10 mouse cellular contexts compared by ENCODE assay signal in the genomic region with DNA sequence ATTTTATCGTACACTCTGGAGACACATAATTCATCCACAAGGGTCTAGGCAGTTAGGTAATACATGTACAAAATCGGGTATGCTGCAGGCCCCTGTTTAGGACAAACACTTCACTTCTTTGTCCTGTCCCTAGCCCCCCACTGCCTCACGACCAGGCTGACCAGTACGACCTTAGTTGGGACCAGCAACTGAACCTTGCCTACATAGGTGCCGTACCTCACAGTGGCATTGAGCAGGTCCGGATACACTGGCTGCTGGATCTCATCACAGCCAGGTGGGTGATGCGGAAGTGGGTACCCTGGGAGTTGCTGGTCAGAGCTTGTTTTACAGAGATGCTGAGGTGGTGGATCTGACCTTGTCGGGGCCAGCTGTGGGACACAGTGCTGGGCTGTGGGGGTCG. TPM values are rescaled to one million over a fixed set of nuclear protein-coding genes. Genes with fewer than 3 reads are reported as not detected.
A peak's percentile ranks its signal among the peaks of the same experiment; 100 is the strongest.
DNase-seq lines count a peak whose midpoint lies in the region; ATAC-seq and TF ChIP-seq lines count a peak whose summit lies in the region.
"Had no signal": no experiment of that assay in that cellular context is flagged by ENCODE, and none has a peak within 500 bp of the region (broad histone marks: within the 10 kb centered on the region; RNA-seq: fewer than 3 reads in every experiment).

No protein-coding gene starts in this region.

- TF ChIP-seq CTCF in layer of hippocampus, adult 2 months (conservative IDR thresholded peaks at IDR 0.05), result no peak

- H3K27me3 ChIP-seq in embryonic facial prominence, embryonic 15.5 days, result no peaks in the 10 kb centered on the region
- no peaks in the 10 kb centered on the region for H3K27me3 ChIP-seq in kidney, embryonic 16.5 days (ENCODE audit: insufficient read depth, low read length)
- no peaks in the 10 kb centered on the region for H3K27me3 ChIP-seq in neural tube, embryonic 14.5 days (ENCODE audit: control insufficient read depth, insufficient read depth, low read length)

- H3K27ac ChIP-seq in layer of hippocampus, adult 2 months, result peak overlapping the region; percentile 99
- H3K27ac ChIP-seq in embryonic facial prominence, embryonic 15.5 days (replicated peaks), result peak overlapping the region; percentile 94; the same call in 1 of the 2 replicates
- H3K27ac ChIP-seq in kidney, embryonic 16.5 days (ENCODE audit: low read length), result no peak overlapping the region; the same call in 1 of the 2 replicates
- no peak overlapping the region; the same call in 1 of the 2 replicates for H3K27ac ChIP-seq in neural tube, embryonic 14.5 days (ENCODE audit: low read depth, low read length)

- peak overlapping the region; percentile 74 for H3K4me3 ChIP-seq in layer of hippocampus, adult 2 months
- H3K4me3 ChIP-seq in embryonic facial prominence, embryonic 15.5 days (replicated peaks), result peak overlapping the region; percentile 57
- H3K4me3 ChIP-seq in kidney, embryonic 16.5 days (ENCODE audit: low read length), result peak overlapping the region; percentile 56; the same call in 1 of the 2 replicates
- no peak overlapping the region; the same call in 1 of the 2 replicates for H3K4me3 ChIP-seq in neural tube, embryonic 14.5 days (ENCODE audit: low read depth, low read length)

- H3K9ac ChIP-seq in embryonic facial prominence, embryonic 15.5 days, result peak overlapping the region; percentile 70; the same call in 1 of the 2 replicates
- H3K9ac ChIP-seq in kidney, embryonic 16.5 days (replicated peaks; ENCODE audit: low read length), result peak overlapping the region; percentile 81
- H3K9ac ChIP-seq in neural tube, embryonic 14.5 days (replicated peaks; ENCODE audit: low read depth, low read length), result no peak overlapping the region; the same call in 1 of the 2 replicates

- WGBS in embryonic facial prominence, embryonic 15.5 days, result 75% methylated on average over 9 of the region's 9 CpGs
- WGBS in kidney, embryonic 16.5 days, result 76% methylated on average over 9 of the region's 9 CpGs
- 74% methylated on average over 9 of the region's 9 CpGs for WGBS in neural tube, embryonic 14.5 days

- H3K36me3 ChIP-seq in embryonic facial prominence, embryonic 15.5 days, result peaks cover 17% of the 10 kb centered on the region
- H3K36me3 ChIP-seq in kidney, embryonic 16.5 days (ENCODE audit: insufficient read depth, low read length), result peaks cover 10% of the 10 kb centered on the region; the same call in 1 of the 2 replicates
- no peaks in the 10 kb centered on the region; the same call in 1 of the 2 replicates for H3K36me3 ChIP-seq in neural tube, embryonic 14.5 days (ENCODE audit: control insufficient read depth, insufficient read depth, low read length)

- DNase-seq in layer of hippocampus, adult 2 months (ENCODE audit: low spot score in 2 of 2), result no peak
- no peak for DNase-seq in layer of hippocampus, postnatal 25 days (ENCODE audit: extremely low spot score in 1 of 2, low spot score in 1 of 2)
- DNase-seq in adipocyte (ENCODE audit: low spot score), result no peak
- no peak for DNase-seq in layer of hippocampus, postnatal 36 days
- DNase-seq in cerebellum, adult 11-12 months, result no peak
- DNase-seq: gastrocnemius, postnatal 10 days; retina, postnatal 1 day had no signal

- ATAC-seq in embryonic facial prominence, embryonic 15.5 days (ENCODE audit: insufficient number of reproducible peaks, low FRiP score, low TSS enrichment, low read depth), result no peak
- ATAC-seq in kidney, embryonic 16.5 days (ENCODE audit: low FRiP score, low TSS enrichment), result 0 out of 2 replicates have a peak, but pooled peaks have one; percentile 16
- ATAC-seq in neural tube, embryonic 14.5 days (ENCODE audit: low read depth), result peak; percentile 2; the same call in 1 of the 2 replicates

- peak overlapping the region; percentile 62 for H3K4me2 ChIP-seq in embryonic facial prominence, embryonic 15.5 days (replicated peaks)
- peak overlapping the region; percentile 72 for H3K4me2 ChIP-seq in kidney, embryonic 16.5 days (replicated peaks; ENCODE audit: low read depth, low read length)
- H3K4me2 ChIP-seq in neural tube, embryonic 14.5 days (ENCODE audit: low read depth, low read length), result peak overlapping the region; percentile 74; the same call in 1 of the 2 replicates

- peaks cover 16% of the 10 kb centered on the region for H3K4me1 ChIP-seq in embryonic facial prominence, embryonic 15.5 days
- H3K4me1 ChIP-seq in kidney, embryonic 16.5 days (ENCODE audit: insufficient read depth, low read length), result peaks cover 15% of the 10 kb centered on the region
- H3K4me1 ChIP-seq in neural tube, embryonic 14.5 days (ENCODE audit: control insufficient read depth, insufficient read depth, low read length), result peaks cover 13% of the 10 kb centered on the region

- no peaks in the 10 kb centered on the region for H3K9me3 ChIP-seq in embryonic facial prominence, embryonic 15.5 days (replicated peaks)
- no peaks in the 10 kb centered on the region for H3K9me3 ChIP-seq in kidney, embryonic 16.5 days (ENCODE audit: low read length)
- H3K9me3 ChIP-seq in neural tube, embryonic 14.5 days (ENCODE audit: control insufficient read depth, low read length), result no peaks in the 10 kb centered on the region

RNA-seq across cellular contexts. Expression of a gene that starts 0.5 kb away (rescaled TPM):
- 10 to 100 TPM; 50.2 to 51.5 TPM for total RNA-seq in layer of hippocampus, adult 2 months (2021)
- 10 to 100 TPM; 44.5 to 54.9 TPM for total RNA-seq in layer of hippocampus, postnatal 25 days (2021)
- polyA plus RNA-seq in embryonic facial prominence, embryonic 15.5 days (2015; fragmentation: Nextera tagmentation; extraction: Ambion mirVana), result 14.6 and 17.4 TPM in 2 replicates
- polyA plus RNA-seq in kidney, embryonic 16.5 days (2015; fragmentation: Nextera tagmentation; extraction: Ambion mirVana), result 14.2 and 14.6 TPM in 2 replicates
- 25.5 and 28.7 TPM in 2 replicates for polyA plus RNA-seq in neural tube, embryonic 14.5 days (2014; fragmentation: Nextera tagmentation; extraction: Ambion mirVana)
- total RNA-seq in layer of hippocampus, postnatal 36 days (2021), result 10 to 100 TPM; 52.6 to 55.0 TPM

RNA-seq across cellular contexts. Expression of a gene that starts 5.4 kb away (rescaled TPM):
- 1 to 10 TPM; 1.2 TPM for total RNA-seq in layer of hippocampus, adult 2 months (2021)
- total RNA-seq in layer of hippocampus, postnatal 25 days (2021), result 1 to 10 TPM; 1.2 to 1.6 TPM
- polyA plus RNA-seq in embryonic facial prominence, embryonic 15.5 days (2015; fragmentation: Nextera tagmentation; extraction: Ambion mirVana), result 0.93 and 0.96 TPM in 2 replicates
- 9.5 and 9.8 TPM in 2 replicates for polyA plus RNA-seq in kidney, embryonic 16.5 days (2015; fragmentation: Nextera tagmentation; extraction: Ambion mirVana)
- 2.6 and 3.3 TPM in 2 replicates for polyA plus RNA-seq in neural tube, embryonic 14.5 days (2014; fragmentation: Nextera tagmentation; extraction: Ambion mirVana)
- 1 to 10 TPM; 1.2 TPM for total RNA-seq in layer of hippocampus, postnatal 36 days (2021)

RNA-seq across cellular contexts. Expression of a gene that starts 9.9 kb away (rescaled TPM):
- 10 to 100 TPM; 16.8 to 17.1 TPM for total RNA-seq in layer of hippocampus, adult 2 months (2021)
- 10 to 100 TPM; 10.4 to 19.6 TPM for total RNA-seq in layer of hippocampus, postnatal 25 days (2021)
- 17.3 and 18.1 TPM in 2 replicates for polyA plus RNA-seq in embryonic facial prominence, embryonic 15.5 days (2015; fragmentation: Nextera tagmentation; extraction: Ambion mirVana)
- polyA plus RNA-seq in kidney, embryonic 16.5 days (2015; fragmentation: Nextera tagmentation; extraction: Ambion mirVana), result 12.0 and 12.9 TPM in 2 replicates
- polyA plus RNA-seq in neural tube, embryonic 14.5 days (2014; fragmentation: Nextera tagmentation; extraction: Ambion mirVana), result 11.7 and 12.2 TPM in 2 replicates
- total RNA-seq in layer of hippocampus, postnatal 36 days (2021), result 10 to 100 TPM; 13.9 to 16.0 TPM

RNA-seq across cellular contexts. Expression of a gene that starts 22.2 kb away (rescaled TPM):
- 10 to 100 TPM; 21.3 to 22.4 TPM for total RNA-seq in layer of hippocampus, adult 2 months (2021)
- 10 to 100 TPM; 23.5 to 31.4 TPM for total RNA-seq in layer of hippocampus, postnatal 25 days (2021)
- 29.0 and 29.4 TPM in 2 replicates for polyA plus RNA-seq in embryonic facial prominence, embryonic 15.5 days (2015; fragmentation: Nextera tagmentation; extraction: Ambion mirVana)
- 11.5 and 13.8 TPM in 2 replicates for polyA plus RNA-seq in kidney, embryonic 16.5 days (2015; fragmentation: Nextera tagmentation; extraction: Ambion mirVana)
- 6.5 and 7.0 TPM in 2 replicates for polyA plus RNA-seq in neural tube, embryonic 14.5 days (2014; fragmentation: Nextera tagmentation; extraction: Ambion mirVana)
- total RNA-seq in layer of hippocampus, postnatal 36 days (2021), result 10 to 100 TPM; 20.8 to 29.5 TPM

RNA-seq across cellular contexts. Expression of a gene that starts 40.4 kb away (rescaled TPM):
- 10 to 100 TPM; 40.7 to 43.5 TPM for total RNA-seq in layer of hippocampus, adult 2 months (2021)
- 10 to 100 TPM; 39.6 to 47.4 TPM for total RNA-seq in layer of hippocampus, postnatal 25 days (2021)
- 27.4 and 29.4 TPM in 2 replicates for polyA plus RNA-seq in embryonic facial prominence, embryonic 15.5 days (2015; fragmentation: Nextera tagmentation; extraction: Ambion mirVana)
- polyA plus RNA-seq in kidney, embryonic 16.5 days (2015; fragmentation: Nextera tagmentation; extraction: Ambion mirVana), result 31.9 and 32.7 TPM in 2 replicates
- polyA plus RNA-seq in neural tube, embryonic 14.5 days (2014; fragmentation: Nextera tagmentation; extraction: Ambion mirVana), result 29.4 and 30.8 TPM in 2 replicates
- 10 to 100 TPM; 40.1 to 43.0 TPM for total RNA-seq in layer of hippocampus, postnatal 36 days (2021)

Comparison
In these comparisons a context has a peak if more than half of its experiments do, and no peak if none do; other contexts are left out.
1. H3K27ac ChIP-seq: peak in layer of hippocampus, adult 2 months (single experiment) and embryonic facial prominence, embryonic 15.5 days (single experiment); none in kidney, embryonic 16.5 days (single experiment) and neural tube, embryonic 14.5 days (single experiment).
2. Peak in every context shown above with its lines, with median percentiles within 50 percentile points of each other: H3K4me2 ChIP-seq.